Mouse (Mus musculus) lung, embryonic 15.5 days (tissue): ENCODE measurements around the gene Aicda. TPM values are rescaled to one million over a fixed set of nuclear protein-coding genes. Genes with fewer than 3 reads are reported as not detected.
"Not testable (repeated sequence)": the region's sequence is repeated elsewhere in the genome, so short reads cannot be mapped to it uniquely, and the experiment has no call there.

ENCODE experiments used
- ATAC-seq: fragments of 200-750 bp; cut with Nextera tagmentation; 2 replicates; pipeline ENCODE4 v1.8.0; 2017; ENCODE audit warnings: moderate number of reproducible peaks, borderline replicate concordance; ENCODE audit not compliant: low FRiP score, low TSS enrichment; ENCODE audit errors: extremely low read depth
- H3K27ac ChIP-seq: fragments of 300-500 bp; sonication (generic); 2 replicates; pipeline ENCODE4 v1.5.1; 2015; ENCODE audit warnings: moderate library complexity, mild to moderate bottlenecking, inconsistent platforms
- H3K27me3 ChIP-seq: fragments of 300-500 bp; sonication (generic); 2 replicates; pipeline ENCODE4 v1.6.1; 2015; ENCODE audit warnings: inconsistent platforms
- H3K36me3 ChIP-seq: fragments of 300-500 bp; sonication (generic); 2 replicates; pipeline ENCODE4 v1.6.1; 2015; ENCODE audit warnings: inconsistent platforms
- H3K4me1 ChIP-seq: fragments of 300-500 bp; sonication (generic); 2 replicates; pipeline ENCODE4 v1.6.1; 2015; ENCODE audit warnings: inconsistent platforms
- H3K4me2 ChIP-seq: fragments of 300-500 bp; sonication (generic); 2 replicates; pipeline ENCODE4 v1.6.1; 2015; ENCODE audit warnings: inconsistent platforms, mild to moderate bottlenecking, moderate library complexity
- H3K4me3 ChIP-seq: fragments of 300-500 bp; sonication (generic); 2 replicates; pipeline ENCODE4 v1.5.1; 2015; ENCODE audit warnings: mild to moderate bottlenecking, inconsistent platforms
- H3K9ac ChIP-seq: fragments of 300-500 bp; sonication (generic); 2 replicates; pipeline ENCODE4 v1.6.1; 2015; ENCODE audit warnings: inconsistent platforms
- H3K9me3 ChIP-seq: fragments of 300-500 bp; sonication (generic); 2 replicates; pipeline ENCODE4 v1.6.1; 2016; ENCODE audit warnings: inconsistent platforms
- WGBS: fragments of 180-500 bp; shearing (Covaris S2); methylation state at CpG from one replicate; pipeline ENCODE4 v1.1.7; 2015; 5-methylcytosine and 5-hydroxymethylcytosine counted together
- polyA plus RNA-seq: library from polyadenylated mRNA; unstranded; fragments of >200 nt; fragmentation: Nextera tagmentation; extraction: Ambion mirVana; gene quantifications from 2 replicates; pipeline ENCODE4 v1.2.1, GENCODE M21; 2015

The Aicda gene
- polyA plus RNA-seq: not detected in 2 replicates

- Histone ChIP-seq H3K9me3 (no peaks in the 10 kb centered on the region), H3K27me3 (no peaks in the 10 kb centered on the region), H3K4me3 (no peak within 1 kb of the TSS), H3K36me3 (no peaks in the 10 kb centered on the region), H3K27ac (no peak within 1 kb of the TSS), H3K9ac (no peak within 1 kb of the TSS), H3K4me1 (0 out of 2 replicates have a peak, but pooled peaks cover 3% of the 10 kb centered on the region), H3K4me2 (no peak within 1 kb of the TSS)
- no peak for ATAC-seq
- WGBS: 56% methylated on average over 9 of the region's 9 CpGs
Observed at GRCm38 (mm10) chr6:122553606-122554005, at the start of gene Aicda. Gene Aicda (plus strand): TSS chr6:122553801.

- Histone ChIP-seq H3K9ac (no peak overlapping the region), H3K4me3 (no peak overlapping the region), H3K9me3 (no peaks in the 10 kb centered on the region), H3K4me2 (no peak overlapping the region), H3K27ac (no peak overlapping the region), H3K4me1 (peaks cover 7% of the 10 kb centered on the region; the same call in 1 of the 2 replicates), H3K27me3 (no peaks in the 10 kb centered on the region), H3K36me3 (no peaks in the 10 kb centered on the region)
- WGBS: 33% methylated on average over 4 of the region's 4 CpGs
- ATAC-seq: 0 out of 2 replicates have a peak, but pooled peaks have one; percentile 17
Observed at GRCm38 (mm10) chr6:122505041-122505440, 48.6 kb upstream of the Aicda start.

- H3K9ac ChIP-seq: no peak within 1 kb of the TSS
- peaks cover 7% of the 10 kb centered on the region; the same call in 1 of the 2 replicates for H3K4me1 ChIP-seq
- no peaks in the 10 kb centered on the region for H3K36me3 ChIP-seq
- no peak within 1 kb of the TSS for H3K4me2 ChIP-seq
- no peak within 1 kb of the TSS for H3K4me3 ChIP-seq
- no peaks in the 10 kb centered on the region for H3K9me3 ChIP-seq
- 82% methylated on average over 3 of the region's 3 CpGs for WGBS
- no peak for ATAC-seq
- H3K27ac ChIP-seq: no peak within 1 kb of the TSS
- H3K27me3 ChIP-seq: no peaks in the 10 kb centered on the region
Observed at GRCm38 (mm10) chr6:122505545-122505944, 48.1 kb upstream of the Aicda start, which contains the start of gene Mfap5. Gene Mfap5 (plus strand): TSS chr6:122505845.

GRCm38 (mm10) chr6:122508494-122508893 lies 45.1 kb upstream of the Aicda start:
- no peak overlapping the region for H3K4me3 ChIP-seq
- peaks cover 7% of the 10 kb centered on the region; the same call in 1 of the 2 replicates for H3K4me1 ChIP-seq
- no peak for ATAC-seq
- no peak overlapping the region for H3K9ac ChIP-seq
- H3K4me2 ChIP-seq: no peak overlapping the region
- H3K36me3 ChIP-seq: no peaks in the 10 kb centered on the region
- no peak overlapping the region for H3K27ac ChIP-seq
- 66% methylated on average over 8 of the region's 8 CpGs for whole genome bisulfite sequencing
- H3K9me3 ChIP-seq: no peaks in the 10 kb centered on the region
- no peaks in the 10 kb centered on the region for H3K27me3 ChIP-seq

- H3K27me3 ChIP-seq: no peaks in the 10 kb centered on the region
- WGBS: 33% methylated on average over 12 of the region's 12 CpGs
- peak; percentile 43; the same call in 1 of the 2 replicates for ATAC-seq
- H3K4me3 ChIP-seq: no peak overlapping the region
- H3K4me1 ChIP-seq: no peaks in the 10 kb centered on the region
- no peak overlapping the region for H3K9ac ChIP-seq
- no peaks in the 10 kb centered on the region for H3K36me3 ChIP-seq
- no peaks in the 10 kb centered on the region for H3K9me3 ChIP-seq
- no peak overlapping the region for H3K27ac ChIP-seq
- no peak overlapping the region for H3K4me2 ChIP-seq
Observed at GRCm38 (mm10) chr6:122512914-122513878, 40.4 kb upstream of the Aicda start.

- Histone ChIP-seq H3K9me3 (no peaks in the 10 kb centered on the region), H3K27me3 (no peaks in the 10 kb centered on the region), H3K4me3 (no peak overlapping the region), H3K27ac (no peak overlapping the region), H3K4me2 (no peak overlapping the region), H3K9ac (no peak overlapping the region), H3K36me3 (no peaks in the 10 kb centered on the region), H3K4me1 (no peaks in the 10 kb centered on the region)
- WGBS: 64% methylated on average over 3 of the region's 3 CpGs
- ATAC-seq: no peak
Observed at GRCm38 (mm10) chr6:122514312-122514711, 39.3 kb upstream of the Aicda start.

GRCm38 (mm10) chr6:122515762-122516161 lies 37.8 kb upstream of the Aicda start:
- 86% methylated on average over 2 of the region's 2 CpGs for WGBS
- H3K4me1 ChIP-seq, H3K9me3 ChIP-seq, H3K4me3 ChIP-seq, H3K36me3 ChIP-seq, ATAC-seq, H3K27me3 ChIP-seq, H3K9ac ChIP-seq, H3K4me2 ChIP-seq, H3K27ac ChIP-seq: not testable (repeated sequence)

GRCm38 (mm10) chr6:122517668-122518067 lies 35.9 kb upstream of the Aicda start:
- no peak overlapping the region for H3K4me3 ChIP-seq
- ATAC-seq: 0 out of 2 replicates have a peak, but pooled peaks have one; percentile 53
- no peak overlapping the region for H3K9ac ChIP-seq
- no peaks in the 10 kb centered on the region for H3K36me3 ChIP-seq
- no peaks in the 10 kb centered on the region for H3K9me3 ChIP-seq
- H3K27me3 ChIP-seq: no peaks in the 10 kb centered on the region
- no peak overlapping the region for H3K4me2 ChIP-seq
- H3K27ac ChIP-seq: no peak overlapping the region
- WGBS: 65% methylated on average over 1 of the region's 1 CpGs
- H3K4me1 ChIP-seq: no peaks in the 10 kb centered on the region

- Histone ChIP-seq H3K4me2 (no peak overlapping the region), H3K9me3 (no peaks in the 10 kb centered on the region), H3K9ac (no peak overlapping the region), H3K4me1 (no peaks in the 10 kb centered on the region), H3K36me3 (no peaks in the 10 kb centered on the region), H3K4me3 (no peak overlapping the region), H3K27ac (no peak overlapping the region), H3K27me3 (no peaks in the 10 kb centered on the region)
- WGBS: 21% methylated on average over 2 of the region's 2 CpGs
- no peak for ATAC-seq
Observed at GRCm38 (mm10) chr6:122519384-122519783, 34.2 kb upstream of the Aicda start.

- Histone ChIP-seq H3K9me3 (no peaks in the 10 kb centered on the region), H3K27ac (no peak overlapping the region), H3K9ac (no peak overlapping the region), H3K36me3 (no peaks in the 10 kb centered on the region), H3K4me3 (no peak overlapping the region), H3K27me3 (no peaks in the 10 kb centered on the region), H3K4me2 (no peak overlapping the region; the same call in 1 of the 2 replicates), H3K4me1 (no peaks in the 10 kb centered on the region)
- no peak for ATAC-seq
- 62% methylated on average over 9 of the region's 9 CpGs for WGBS
Observed at GRCm38 (mm10) chr6:122522595-122522994, 31.0 kb upstream of the Aicda start.

GRCm38 (mm10) chr6:122523289-122523688 lies 30.3 kb upstream of the Aicda start:
- H3K4me1 ChIP-seq: no peaks in the 10 kb centered on the region
- 0 out of 2 replicates have a peak, but pooled peaks have one; percentile 19 for ATAC-seq
- 82% methylated on average over 8 of the region's 8 CpGs for WGBS
- H3K27me3 ChIP-seq: no peaks in the 10 kb centered on the region
- H3K4me3 ChIP-seq: no peak overlapping the region
- no peak overlapping the region for H3K9ac ChIP-seq
- H3K9me3 ChIP-seq: no peaks in the 10 kb centered on the region
- H3K36me3 ChIP-seq: no peaks in the 10 kb centered on the region
- H3K4me2 ChIP-seq: no peak overlapping the region
- H3K27ac ChIP-seq: no peak overlapping the region

GRCm38 (mm10) chr6:122527596-122527995 lies 26.0 kb upstream of the Aicda start:
- 15% methylated on average over 12 of the region's 12 CpGs for WGBS
- no peaks in the 10 kb centered on the region for H3K36me3 ChIP-seq

More at GRCm38 (mm10) chr6:122527596-122527995, 26.0 kb upstream of the Aicda start:
- Histone ChIP-seq H3K4me3 (no peak overlapping the region), H3K4me2 (no peak overlapping the region), H3K27me3 (no peaks in the 10 kb centered on the region), H3K9ac (no peak overlapping the region), H3K27ac (no peak overlapping the region), H3K4me1 (no peaks in the 10 kb centered on the region), H3K9me3 (no peaks in the 10 kb centered on the region)
- ATAC-seq: no peak
